Mouse (Mus musculus): ENCODE data around the gene Mzt1. TPM values are rescaled to one million over a fixed set of nuclear protein-coding genes. Genes with fewer than 3 reads are reported as not detected.
A peak's percentile ranks its signal among the peaks of the same experiment; 100 is the strongest.

Mzt1 gene
- polyA plus RNA-seq (2014; fragmentation: Nextera tagmentation; extraction: Ambion mirVana), result 78.2 and 96.6 TPM in 2 replicates

GRCm38 (mm10) chr14:99046031-99046781, at the start of gene Mzt1, which contains the start of gene Bora:
Gene Mzt1 (minus strand): TSS chr14:99046134.
Gene Bora (plus strand): TSS chr14:99046222.
- peak within 1 kb of the TSS; percentile 67 for H3K4me2 ChIP-seq (replicated peaks)
- DNase-seq (ENCODE audit: low spot score) (peak; percentile 92), ATAC-seq (ENCODE audit: low FRiP score) (peak; percentile 97)
- H3K27ac ChIP-seq, result peak within 1 kb of the TSS; percentile 82
- H3K9me3 ChIP-seq (ENCODE audit: control insufficient read depth, low read length), result no peaks in the 10 kb centered on the region
- H3K9ac ChIP-seq, result peak within 1 kb of the TSS; percentile 88
- H3K27me3 ChIP-seq (ENCODE audit: control insufficient read depth, insufficient read depth, low read length), result no peaks in the 10 kb centered on the region
- H3K4me3 ChIP-seq (replicated peaks; ENCODE audit: low read length), result peak within 1 kb of the TSS; percentile 89
- WGBS, result under 1% methylated on average over 58 of the region's 81 CpGs
- H3K36me3 ChIP-seq (replicated peaks; ENCODE audit: control insufficient read depth, insufficient read depth), result 0 out of 2 replicates have a peak, but pooled peaks cover 6% of the 10 kb centered on the region
- peaks cover 18% of the 10 kb centered on the region for H3K4me1 ChIP-seq (replicated peaks; ENCODE audit: control insufficient read depth, insufficient read depth, low read length)

- H3K4me3 ChIP-seq (replicated peaks; ENCODE audit: low read length), result no peak overlapping the region
- ATAC-seq (ENCODE audit: low FRiP score) (no peak), DNase-seq (ENCODE audit: low spot score) (no peak)
- peaks cover 80% of the 10 kb centered on the region for H3K36me3 ChIP-seq (replicated peaks; ENCODE audit: control insufficient read depth, insufficient read depth)
- H3K9me3 ChIP-seq (ENCODE audit: control insufficient read depth, low read length), result no peaks in the 10 kb centered on the region
- H3K27ac ChIP-seq, result no peak overlapping the region
- WGBS, result 93% methylated on average over 7 of the region's 7 CpGs
- H3K9ac ChIP-seq, result no peak overlapping the region
- no peak overlapping the region for H3K4me2 ChIP-seq (replicated peaks)
- no peaks in the 10 kb centered on the region for H3K4me1 ChIP-seq (replicated peaks; ENCODE audit: control insufficient read depth, insufficient read depth, low read length)
- H3K27me3 ChIP-seq (ENCODE audit: control insufficient read depth, insufficient read depth, low read length), result no peaks in the 10 kb centered on the region
Observed at GRCm38 (mm10) chr14:99088947-99089346, 43.0 kb upstream of the Mzt1 start.

- ATAC-seq (ENCODE audit: low FRiP score) (no peak), DNase-seq (ENCODE audit: low spot score) (no peak)
- WGBS, result 91% methylated on average over 4 of the region's 4 CpGs
- peaks cover 38% of the 10 kb centered on the region for H3K36me3 ChIP-seq (replicated peaks; ENCODE audit: control insufficient read depth, insufficient read depth)
- H3K4me3 ChIP-seq (replicated peaks; ENCODE audit: low read length), result no peak overlapping the region
- H3K9me3 ChIP-seq (ENCODE audit: control insufficient read depth, low read length), result no peaks in the 10 kb centered on the region
- H3K27me3 ChIP-seq (ENCODE audit: control insufficient read depth, insufficient read depth, low read length), result no peaks in the 10 kb centered on the region
- no peak overlapping the region for H3K9ac ChIP-seq
- no peak overlapping the region for H3K27ac ChIP-seq
- H3K4me2 ChIP-seq (replicated peaks), result no peak overlapping the region
- H3K4me1 ChIP-seq (replicated peaks; ENCODE audit: control insufficient read depth, insufficient read depth, low read length), result no peaks in the 10 kb centered on the region
Observed at GRCm38 (mm10) chr14:99071146-99071545, 25.2 kb upstream of the Mzt1 start.

GRCm38 (mm10) chr14:99063091-99063490, 17.2 kb upstream of the Mzt1 start:
- peaks cover 3% of the 10 kb centered on the region for H3K36me3 ChIP-seq (replicated peaks; ENCODE audit: control insufficient read depth, insufficient read depth)
- no peak overlapping the region for H3K4me2 ChIP-seq (replicated peaks)
- H3K27me3 ChIP-seq (ENCODE audit: control insufficient read depth, insufficient read depth, low read length), result no peaks in the 10 kb centered on the region
- H3K27ac ChIP-seq, result no peak overlapping the region
- DNase-seq (ENCODE audit: low spot score) (no peak), ATAC-seq (ENCODE audit: low FRiP score) (no peak)
- H3K9me3 ChIP-seq (ENCODE audit: control insufficient read depth, low read length), result no peaks in the 10 kb centered on the region
- H3K9ac ChIP-seq, result no peak overlapping the region
- WGBS, result 97% methylated on average over 2 of the region's 2 CpGs
- no peak overlapping the region for H3K4me3 ChIP-seq (replicated peaks; ENCODE audit: low read length)
- no peaks in the 10 kb centered on the region for H3K4me1 ChIP-seq (replicated peaks; ENCODE audit: control insufficient read depth, insufficient read depth, low read length)

GRCm38 (mm10) chr14:99060616-99061015, 14.7 kb upstream of the Mzt1 start:
- WGBS, result 93% methylated on average over 12 of the region's 12 CpGs
- Histone ChIP-seq H3K27me3 (ENCODE audit: control insufficient read depth, insufficient read depth, low read length) (no peaks in the 10 kb centered on the region), H3K9me3 (ENCODE audit: control insufficient read depth, low read length) (no peaks in the 10 kb centered on the region), H3K36me3 (replicated peaks; ENCODE audit: control insufficient read depth, insufficient read depth) (peaks cover 6% of the 10 kb centered on the region), H3K9ac (no peak overlapping the region), H3K27ac (no peak overlapping the region), H3K4me2 (replicated peaks) (no peak overlapping the region), H3K4me1 (replicated peaks; ENCODE audit: control insufficient read depth, insufficient read depth, low read length) (no peaks in the 10 kb centered on the region), H3K4me3 (replicated peaks; ENCODE audit: low read length) (no peak overlapping the region)
- DNase-seq (ENCODE audit: low spot score) (no peak), ATAC-seq (ENCODE audit: low FRiP score) (no peak)

GRCm38 (mm10) chr14:99058959-99059586, 13.1 kb upstream of the Mzt1 start:
- 89% methylated on average over 7 of the region's 7 CpGs for WGBS
- H3K36me3 ChIP-seq (replicated peaks; ENCODE audit: control insufficient read depth, insufficient read depth), result peaks cover 6% of the 10 kb centered on the region
- H3K9me3 ChIP-seq (ENCODE audit: control insufficient read depth, low read length), result no peaks in the 10 kb centered on the region
- no peak for DNase-seq (ENCODE audit: low spot score)
- ATAC-seq (ENCODE audit: low FRiP score), result no peak
- no peaks in the 10 kb centered on the region for H3K4me1 ChIP-seq (replicated peaks; ENCODE audit: control insufficient read depth, insufficient read depth, low read length)
- no peaks in the 10 kb centered on the region for H3K27me3 ChIP-seq (ENCODE audit: control insufficient read depth, insufficient read depth, low read length)
- no peak overlapping the region for H3K9ac ChIP-seq
- no peak overlapping the region for H3K4me3 ChIP-seq (replicated peaks; ENCODE audit: low read length)
- no peak overlapping the region for H3K4me2 ChIP-seq (replicated peaks)
- no peak overlapping the region for H3K27ac ChIP-seq

- no peak for DNase-seq (ENCODE audit: low spot score)
- 2% methylated on average over 15 of the region's 15 CpGs for WGBS
Observed at GRCm38 (mm10) chr14:99046782-99047181, 848 bp upstream of the Mzt1 start.

GRCm38 (mm10) chr14:99045378-99046030, 430 bp downstream of the Mzt1 start:
- H3K27me3 ChIP-seq (ENCODE audit: control insufficient read depth, insufficient read depth, low read length), result no peaks in the 10 kb centered on the region
- peak overlapping the region; percentile 62 for H3K4me2 ChIP-seq (replicated peaks)
- H3K36me3 ChIP-seq (replicated peaks; ENCODE audit: control insufficient read depth, insufficient read depth), result no peaks in the 10 kb centered on the region
- no peaks in the 10 kb centered on the region for H3K9me3 ChIP-seq (ENCODE audit: control insufficient read depth, low read length)
- ATAC-seq (ENCODE audit: low FRiP score) (peak; percentile 14), DNase-seq (ENCODE audit: low spot score) (peak; percentile 33)
- H3K9ac ChIP-seq, result peak overlapping the region; percentile 88
- peaks cover 18% of the 10 kb centered on the region for H3K4me1 ChIP-seq (replicated peaks; ENCODE audit: control insufficient read depth, insufficient read depth, low read length)
- peak overlapping the region; percentile 89 for H3K4me3 ChIP-seq (replicated peaks; ENCODE audit: low read length)
- H3K27ac ChIP-seq, result peak overlapping the region; percentile 82
- WGBS, result under 1% methylated on average over 61 of the region's 70 CpGs

More at GRCm38 (mm10) chr14:99046782-99047181, 848 bp upstream of the Mzt1 start:
- peak overlapping the region; percentile 88 for H3K9ac ChIP-seq
- peak overlapping the region; percentile 89 for H3K4me3 ChIP-seq (replicated peaks; ENCODE audit: low read length)
- no peaks in the 10 kb centered on the region for H3K9me3 ChIP-seq (ENCODE audit: control insufficient read depth, low read length)
- H3K4me2 ChIP-seq (replicated peaks), result peak overlapping the region; percentile 67
- ATAC-seq (ENCODE audit: low FRiP score), result no peak
- no peaks in the 10 kb centered on the region for H3K27me3 ChIP-seq (ENCODE audit: control insufficient read depth, insufficient read depth, low read length)
- H3K4me1 ChIP-seq (replicated peaks; ENCODE audit: control insufficient read depth, insufficient read depth, low read length), result peaks cover 18% of the 10 kb centered on the region
- no peak overlapping the region for H3K27ac ChIP-seq
- H3K36me3 ChIP-seq (replicated peaks; ENCODE audit: control insufficient read depth, insufficient read depth), result 0 out of 2 replicates have a peak, but pooled peaks cover 6% of the 10 kb centered on the region

- no peaks in the 10 kb centered on the region for H3K27me3 ChIP-seq (ENCODE audit: control insufficient read depth, insufficient read depth, low read length)
- H3K36me3 ChIP-seq (replicated peaks; ENCODE audit: control insufficient read depth, insufficient read depth), result no peaks in the 10 kb centered on the region; the same call in 1 of the 2 replicates
- DNase-seq (ENCODE audit: low spot score), result no peak
- peak overlapping the region; percentile 88 for H3K9ac ChIP-seq
- peak overlapping the region; percentile 89 for H3K4me3 ChIP-seq (replicated peaks; ENCODE audit: low read length)
- H3K4me1 ChIP-seq (replicated peaks; ENCODE audit: control insufficient read depth, insufficient read depth, low read length), result peaks cover 18% of the 10 kb centered on the region
- no peak overlapping the region for H3K27ac ChIP-seq
- 6% methylated on average over 5 of the region's 5 CpGs for WGBS
- no peak for ATAC-seq (ENCODE audit: low FRiP score)
- peak overlapping the region; percentile 62 for H3K4me2 ChIP-seq (replicated peaks)
- H3K9me3 ChIP-seq (ENCODE audit: control insufficient read depth, low read length), result no peaks in the 10 kb centered on the region
Observed at GRCm38 (mm10) chr14:99044718-99045117, 1.2 kb downstream of the Mzt1 start.

Measured in hindbrain, embryonic 14.5 days (tissue).